Mouse (Mus musculus) heart, adult 11 months (tissue): ENCODE measurements at regions not wholly inside any gene's neighbourhood (a gene's known extent, or its start where the extent isn't known, plus 50 kb on each side); places are given as distances from the start of the nearest gene placed in this dataset.
A peak's percentile ranks its signal among the peaks of the same experiment; 100 is the strongest.

Experiments used
- DNase-seq: peaks from one replicate; pipeline ENCODE4 v3.0.0; 2022

DNA sequence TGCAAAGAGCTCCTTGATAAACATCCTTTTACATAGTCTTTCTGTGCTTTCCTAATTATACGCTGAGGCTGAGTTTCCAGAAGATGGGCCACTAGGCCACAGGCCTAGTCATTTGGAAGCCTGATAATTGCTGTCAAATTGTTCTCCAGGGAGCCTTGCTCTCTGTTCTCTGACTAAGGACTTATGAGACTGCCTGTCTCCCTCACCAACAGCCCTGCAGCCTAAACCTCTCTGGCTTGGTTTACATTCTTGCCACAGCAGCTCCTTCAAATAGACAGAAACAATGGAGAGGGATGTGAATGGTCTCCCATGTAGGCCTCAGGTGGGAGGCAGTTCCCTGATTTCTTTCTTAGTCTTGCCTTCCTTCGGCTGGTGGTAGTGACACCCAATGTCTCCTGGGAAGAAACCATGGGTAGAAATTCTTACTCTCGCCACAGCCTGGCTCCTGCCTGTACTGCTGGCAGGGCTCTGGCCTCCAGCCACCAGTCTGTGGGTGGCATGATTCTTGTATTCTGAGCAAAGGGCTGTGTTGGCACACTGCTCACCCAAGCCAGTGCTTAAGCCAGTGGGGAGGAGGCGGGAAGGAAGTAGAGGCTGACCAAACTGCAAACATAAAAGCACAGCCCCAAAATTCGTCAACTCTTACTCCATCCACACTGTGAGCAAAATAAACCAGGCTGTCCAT lies 176.2 kb upstream of the Marcks start:
- peak; percentile 91 for DNase-seq

DNA sequence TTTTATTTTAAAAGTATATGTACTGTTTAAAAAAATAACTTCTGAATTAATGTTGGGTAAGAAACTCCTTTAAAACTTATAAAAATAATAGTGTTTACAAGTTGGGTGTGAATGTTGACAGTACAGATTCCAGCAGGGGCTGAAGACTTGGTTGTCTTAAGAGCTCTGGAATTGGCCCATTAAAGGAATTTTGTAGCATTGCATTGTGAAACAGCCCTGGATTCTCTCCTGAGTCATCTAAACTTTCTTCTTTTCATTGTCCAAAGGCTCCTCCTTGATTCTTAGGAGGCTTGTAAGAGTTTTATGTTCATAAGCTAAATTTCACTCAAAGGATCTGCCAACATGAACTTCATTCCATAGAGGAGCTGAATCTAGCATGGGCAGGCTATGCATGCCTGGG lies 174.7 kb upstream of the Marcks start:
- no peak for DNase-seq

DNA sequence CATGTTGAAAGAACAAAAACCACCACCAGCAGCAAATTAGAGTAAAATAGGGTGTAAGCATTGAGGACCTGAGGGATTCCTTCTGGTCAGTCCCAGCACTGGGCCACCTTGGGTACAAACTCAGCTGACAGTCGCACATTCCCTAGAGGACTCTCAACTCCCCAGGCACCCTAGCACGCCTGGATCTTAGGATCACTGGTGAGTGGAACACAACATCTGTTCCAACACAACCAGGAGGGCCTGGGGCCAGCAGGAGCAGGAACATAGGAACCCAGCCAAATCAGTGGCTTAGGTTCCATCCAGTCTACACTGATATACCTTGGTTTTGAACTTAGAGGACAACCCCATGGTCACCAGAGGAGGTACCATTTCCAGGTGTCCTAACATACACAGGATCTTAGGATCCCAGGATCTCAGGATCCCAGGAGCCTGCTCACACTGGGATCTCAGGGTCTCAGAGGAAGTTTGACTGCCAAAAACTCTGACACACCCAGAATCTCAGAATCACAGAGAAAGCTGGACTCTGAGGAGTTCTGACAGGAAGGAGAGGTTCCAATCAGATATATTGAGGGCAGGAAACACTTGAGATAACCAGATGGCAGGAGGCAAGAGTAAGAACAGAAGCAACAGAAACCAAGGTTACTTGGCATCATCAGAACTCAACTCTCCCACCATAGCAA lies 171.7 kb upstream of the Marcks start:
- peak; percentile 96 for DNase-seq

DNA sequence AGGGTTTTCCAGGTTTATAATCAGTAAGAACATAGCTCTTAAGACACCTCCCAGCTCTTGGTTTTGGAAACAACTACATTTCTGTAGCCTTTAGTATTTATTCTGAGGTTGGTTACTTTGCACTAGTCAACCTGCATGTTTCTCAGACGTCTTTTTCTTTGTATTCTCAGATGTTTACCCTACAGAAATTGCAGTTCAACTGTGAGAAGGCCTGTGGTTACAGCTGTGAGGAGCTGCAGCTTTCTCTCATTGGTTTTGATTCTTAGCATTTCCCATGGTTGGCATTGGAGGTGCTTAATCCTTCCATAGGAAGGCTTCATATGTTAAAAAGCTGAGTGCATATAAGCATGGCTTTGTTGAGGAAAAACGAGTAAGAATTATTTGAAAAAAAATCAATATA lies 165.9 kb upstream of the Marcks start:
- peak; percentile 21 for DNase-seq

DNA sequence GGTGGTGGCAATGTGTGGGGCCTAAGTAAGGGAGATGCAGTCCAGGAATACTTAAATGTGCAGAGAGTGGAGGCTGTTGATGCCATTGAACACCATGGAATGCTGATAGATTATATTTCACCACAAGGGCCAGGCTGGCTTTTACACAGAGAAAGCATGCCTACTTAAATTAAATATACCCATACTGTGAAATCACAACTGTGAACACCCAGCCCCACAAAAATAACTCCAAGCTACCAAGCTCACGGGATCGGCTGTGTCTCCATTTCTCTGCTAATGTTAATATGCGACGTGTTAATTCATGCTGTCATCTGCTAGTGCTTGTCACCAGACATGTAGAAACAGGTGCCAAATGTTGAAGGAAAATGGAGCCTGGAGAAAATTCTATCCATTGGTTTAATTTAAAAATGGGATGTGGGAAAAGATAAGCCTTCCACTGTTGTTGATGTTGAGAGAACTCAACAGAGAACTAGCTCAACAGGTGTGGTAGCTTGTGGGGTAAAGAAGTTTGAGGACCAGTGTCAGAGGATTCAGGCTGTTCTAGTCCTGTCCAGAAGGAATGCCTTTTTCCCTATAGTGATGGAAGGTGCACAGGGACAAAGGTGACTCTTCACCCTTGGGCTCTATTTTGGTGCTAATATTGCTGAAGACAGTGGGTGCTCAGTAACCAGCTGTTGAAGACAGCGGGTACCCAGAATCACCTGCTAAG lies 161.6 kb upstream of the Marcks start:
- DNase-seq, result peak; percentile 19

DNA sequence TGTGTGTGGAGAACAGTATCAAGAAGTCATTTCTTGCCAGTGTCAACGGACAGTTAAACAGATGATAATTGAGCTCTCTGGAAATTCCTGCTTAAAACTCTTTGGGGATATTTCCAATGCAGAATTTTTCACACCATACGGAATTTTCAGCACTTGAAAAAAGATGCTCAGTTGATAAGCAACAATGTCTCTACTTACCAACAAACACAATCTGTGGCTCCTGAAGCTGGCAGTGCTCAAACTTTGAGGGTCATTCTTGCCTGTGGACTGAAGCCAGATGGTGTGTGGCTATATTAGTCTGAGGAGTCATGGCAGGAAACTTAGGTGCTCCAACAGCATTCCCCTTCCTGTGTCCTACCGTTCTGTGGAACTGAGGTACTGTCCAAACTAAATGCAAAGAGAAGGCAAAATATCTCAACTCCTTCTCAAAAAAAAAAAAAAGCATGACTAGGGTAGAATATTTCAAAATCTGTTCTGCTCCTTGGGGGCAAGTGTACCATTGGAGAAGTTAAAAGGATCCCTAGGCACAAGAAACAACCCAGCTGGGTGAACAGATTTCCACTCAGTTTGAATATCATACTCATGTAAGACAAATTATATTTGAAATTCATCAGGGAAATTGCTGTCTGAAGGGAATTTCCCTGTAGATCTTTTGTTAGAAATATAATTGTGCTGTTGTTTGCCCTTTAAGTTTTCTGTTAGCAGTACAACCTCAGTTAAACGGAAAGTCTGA lies 160.1 kb upstream of the Marcks start:
- DNase-seq, result peak; percentile 43

DNA sequence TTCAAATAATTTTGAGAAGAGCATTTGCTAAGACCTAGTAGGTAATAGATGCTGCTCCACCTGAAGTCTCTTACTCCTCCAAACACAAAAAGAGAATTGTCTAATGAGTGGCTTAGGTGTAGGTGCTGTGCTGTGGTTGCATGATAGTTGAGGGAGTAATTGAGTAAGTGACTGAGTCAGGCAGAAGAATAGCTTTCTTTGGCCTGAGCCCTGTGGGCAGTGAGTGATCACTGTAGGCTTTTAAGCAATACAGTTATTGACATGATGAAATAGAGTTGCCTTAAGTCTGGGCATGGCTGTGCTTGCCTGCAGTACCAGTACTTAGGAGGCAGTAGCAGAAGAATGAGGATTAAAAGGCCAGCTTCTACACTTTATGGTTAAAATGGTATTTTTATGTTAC lies 155.5 kb upstream of the Marcks start:
- DNase-seq, result peak; percentile 39

DNA sequence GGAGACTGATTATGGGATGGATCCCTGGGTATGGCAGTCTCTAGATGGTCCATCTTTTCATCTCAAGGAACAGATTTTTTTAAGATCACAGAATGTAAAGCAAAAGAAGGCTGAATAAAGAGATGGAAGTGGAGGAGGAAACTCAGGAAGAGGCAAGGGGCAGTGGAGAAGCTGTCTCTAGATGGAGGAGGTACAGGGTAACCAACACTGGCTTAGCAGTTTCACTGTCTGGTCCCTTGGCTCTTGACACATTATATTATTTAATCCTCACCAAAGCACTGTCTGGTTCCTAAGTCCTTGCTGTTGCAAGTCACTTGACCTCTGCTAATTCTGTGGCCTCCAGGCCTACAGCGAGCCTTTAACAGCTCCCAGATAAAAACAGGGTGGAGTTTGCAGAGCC lies 154.6 kb upstream of the Marcks start:
- peak; percentile 56 for DNase-seq

DNA sequence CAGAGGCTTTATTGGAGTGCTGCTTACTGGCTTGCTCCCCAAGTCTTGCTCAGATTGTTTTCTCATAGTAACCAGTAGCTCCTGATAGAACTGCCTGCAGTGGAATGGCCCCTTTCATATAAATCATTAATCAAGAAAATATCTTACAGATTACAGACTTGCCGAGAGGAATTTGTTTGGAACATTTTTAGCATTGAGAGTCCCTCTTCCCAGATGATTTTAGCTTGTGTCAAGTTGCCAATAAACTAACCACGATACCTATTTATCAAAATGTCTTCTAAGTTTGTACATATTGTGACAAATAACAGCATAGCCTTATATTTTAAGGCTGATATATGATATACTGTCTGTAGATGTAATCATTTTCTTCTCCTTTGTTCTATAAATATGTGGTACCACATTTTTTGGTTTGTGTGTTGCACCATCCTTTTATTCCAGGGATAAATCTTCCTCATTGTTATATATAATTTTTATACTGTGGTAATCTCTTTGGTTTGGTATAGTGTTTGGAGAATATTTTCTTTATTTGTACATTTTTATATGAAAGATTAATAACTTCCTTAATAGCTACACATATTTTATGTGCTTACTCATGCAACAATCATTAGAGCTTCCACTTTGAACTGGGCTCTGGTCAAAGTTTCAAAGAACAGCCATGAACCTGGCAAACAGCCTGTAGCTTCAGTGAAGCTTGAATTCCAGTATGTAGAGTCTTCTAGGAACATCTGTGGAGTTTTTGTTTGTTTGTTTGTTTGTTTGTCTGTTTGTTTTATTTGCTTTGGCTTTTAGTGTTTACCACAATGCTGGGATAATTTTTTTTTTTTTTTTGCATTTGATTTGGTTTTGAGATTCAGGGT lies 153.1 kb upstream of the Marcks start:
- peak; percentile 15 for DNase-seq

DNA sequence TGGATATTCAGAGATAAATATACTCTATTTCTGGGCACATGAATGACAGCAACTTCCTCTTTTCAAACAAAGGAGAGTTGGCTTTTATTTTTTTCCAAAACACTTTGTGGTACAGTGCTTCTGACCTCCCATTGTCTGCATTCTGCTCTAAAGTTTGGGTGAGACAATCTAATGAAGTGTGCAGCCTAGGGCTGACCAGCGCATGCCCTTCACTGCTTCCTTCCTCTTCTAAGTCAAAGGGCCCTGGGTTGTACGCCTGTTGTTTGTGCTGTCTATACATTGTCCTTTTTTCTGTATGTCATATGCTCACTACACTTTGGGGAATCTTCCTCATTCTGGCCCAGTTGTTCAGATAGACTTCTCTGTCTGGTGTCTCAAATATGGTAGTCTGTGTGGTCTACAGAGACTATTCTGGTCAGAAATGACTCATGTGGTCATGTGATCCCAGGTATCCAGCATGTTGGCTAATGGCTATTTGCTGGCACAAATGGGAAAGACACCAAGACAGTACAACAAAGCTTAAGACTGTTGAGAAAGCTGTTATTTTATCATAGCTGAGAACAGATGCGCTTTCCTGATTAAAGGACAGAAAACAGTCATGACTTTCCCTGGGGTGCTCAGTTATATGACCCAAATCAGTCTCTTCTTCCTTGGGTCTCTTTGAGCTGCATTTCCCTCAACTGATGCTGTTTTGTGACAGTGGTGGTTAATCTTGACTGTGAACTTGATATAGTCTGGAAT lies 151.4 kb upstream of the Marcks start:
- DNase-seq, result peak; percentile 66

DNA sequence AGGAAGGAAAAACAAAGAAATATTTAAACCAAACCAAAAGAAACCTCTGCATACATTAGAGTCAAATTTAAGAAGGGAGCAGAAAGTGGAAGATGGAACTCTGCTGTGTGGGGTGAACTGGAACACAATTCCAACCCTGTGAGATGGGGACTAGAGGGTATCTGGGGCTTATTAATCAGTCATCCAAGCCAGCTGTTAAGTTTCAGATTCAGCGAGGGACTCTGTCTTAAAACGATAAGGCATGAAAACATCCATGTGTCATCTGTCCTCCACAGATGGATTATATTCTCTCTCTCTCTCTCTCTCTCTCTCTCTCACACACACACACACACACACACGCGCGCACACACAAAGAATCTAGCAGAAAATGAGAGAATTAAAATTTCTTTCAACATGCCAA lies 147.6 kb upstream of the Marcks start:
- peak; percentile 65 for DNase-seq

DNA sequence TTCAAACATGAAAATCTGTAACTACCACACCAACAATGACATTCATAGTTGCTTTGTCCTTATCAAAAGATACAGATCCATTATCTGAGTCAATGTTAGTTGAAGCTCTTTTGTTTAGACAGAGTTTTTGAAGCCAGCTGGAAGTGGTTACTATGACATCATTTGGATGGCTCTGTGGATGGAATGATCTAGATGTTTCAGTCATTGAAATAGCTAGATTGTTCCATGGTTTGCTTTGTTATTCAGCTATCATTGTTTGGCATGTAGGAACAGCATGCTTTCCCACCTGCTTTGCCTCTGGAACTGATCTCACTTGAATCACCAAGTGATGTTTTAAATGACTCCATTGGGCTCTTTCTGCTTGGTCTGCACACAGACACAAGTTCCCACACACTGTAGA lies 144.2 kb upstream of the Marcks start:
- peak; percentile 84 for DNase-seq

DNA sequence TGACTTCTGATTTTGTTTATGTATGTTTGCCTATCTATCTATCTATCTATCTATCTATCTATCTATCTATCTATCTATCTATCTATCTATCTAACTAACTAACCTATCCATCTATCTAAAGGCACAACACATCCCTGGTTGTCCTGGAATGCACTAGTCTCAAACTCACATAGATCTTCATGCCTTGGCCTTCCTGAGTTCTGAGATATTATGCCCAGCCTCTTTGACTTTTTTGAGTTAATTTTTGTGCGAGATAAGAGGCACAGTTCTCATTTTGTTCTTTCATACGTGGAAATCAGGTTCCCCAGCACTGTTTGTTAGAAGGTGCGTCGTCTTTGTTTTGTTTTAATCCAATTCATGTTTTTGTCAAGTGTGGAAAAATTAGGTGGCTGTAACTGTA lies 142.1 kb upstream of the Marcks start:
- peak; percentile 15 for DNase-seq

DNA sequence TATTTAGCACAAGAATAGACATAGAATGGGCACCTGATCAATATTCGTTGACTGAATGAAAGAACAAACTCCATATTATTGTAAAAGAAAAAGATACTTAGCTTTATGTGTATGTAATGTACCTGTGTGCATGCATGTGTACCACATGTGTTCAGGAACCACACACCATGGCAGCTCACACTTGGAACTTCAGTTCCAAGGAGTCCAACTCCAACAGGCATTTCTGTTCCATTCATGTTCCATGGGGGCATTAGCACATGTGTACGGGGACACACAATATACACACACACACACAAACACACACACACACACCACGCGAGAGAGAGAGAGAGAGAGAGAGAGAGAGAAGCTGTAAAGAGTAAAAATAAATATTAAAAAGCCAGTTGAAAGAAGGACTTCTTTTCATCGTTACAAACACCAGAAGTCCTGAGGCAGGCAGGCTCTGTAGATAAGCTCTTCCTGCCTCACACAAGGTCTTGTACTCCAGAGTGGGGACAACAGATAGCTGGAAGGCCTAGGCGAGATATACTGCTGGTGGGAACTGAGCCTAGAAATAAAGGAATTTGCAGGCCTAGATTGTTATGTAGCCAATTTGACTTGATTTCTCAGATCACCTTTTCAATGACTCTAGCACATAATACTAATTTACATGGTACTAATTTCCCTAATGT lies 141.6 kb upstream of the Marcks start:
- DNase-seq, result peak; percentile 79

DNA sequence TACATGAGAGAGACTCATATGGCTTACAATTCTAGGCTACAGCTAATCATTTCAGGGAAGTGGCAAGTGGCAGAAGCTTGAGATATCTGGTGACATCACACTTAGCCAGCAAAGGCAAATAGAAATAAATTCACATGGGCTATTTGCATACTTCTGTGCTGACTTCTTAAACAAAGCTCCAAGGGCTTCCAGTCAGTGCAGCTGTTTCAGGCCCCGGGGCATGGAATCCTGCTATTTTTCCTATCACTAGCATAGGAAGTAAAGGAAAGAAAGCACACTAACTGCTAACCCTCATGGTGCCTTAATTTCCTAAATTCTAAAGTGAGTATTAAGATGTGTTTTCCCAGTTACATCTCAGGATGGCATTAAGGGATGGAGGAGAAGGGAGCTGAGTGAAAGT lies 140.6 kb upstream of the Marcks start:
- peak; percentile 68 for DNase-seq

DNA sequence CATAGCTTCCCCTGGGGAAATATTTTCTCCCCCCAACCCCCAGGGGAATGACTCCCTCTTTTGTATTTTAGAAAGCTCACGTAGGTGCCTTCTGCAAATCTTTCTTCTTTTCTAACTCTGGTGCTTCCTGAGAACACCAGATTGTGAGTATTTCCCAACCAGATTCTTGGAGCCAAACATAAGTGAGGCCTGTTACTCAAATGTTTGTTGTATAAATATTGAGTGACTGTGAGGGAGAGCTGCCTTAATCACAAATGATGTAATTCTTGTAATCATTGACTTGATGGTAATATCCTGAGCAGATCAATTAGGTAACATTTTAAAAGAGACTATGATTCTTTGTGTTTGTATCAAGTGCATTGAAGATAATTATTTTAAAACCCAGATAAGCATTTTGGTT lies 137.1 kb upstream of the Marcks start:
- peak; percentile 37 for DNase-seq

DNA sequence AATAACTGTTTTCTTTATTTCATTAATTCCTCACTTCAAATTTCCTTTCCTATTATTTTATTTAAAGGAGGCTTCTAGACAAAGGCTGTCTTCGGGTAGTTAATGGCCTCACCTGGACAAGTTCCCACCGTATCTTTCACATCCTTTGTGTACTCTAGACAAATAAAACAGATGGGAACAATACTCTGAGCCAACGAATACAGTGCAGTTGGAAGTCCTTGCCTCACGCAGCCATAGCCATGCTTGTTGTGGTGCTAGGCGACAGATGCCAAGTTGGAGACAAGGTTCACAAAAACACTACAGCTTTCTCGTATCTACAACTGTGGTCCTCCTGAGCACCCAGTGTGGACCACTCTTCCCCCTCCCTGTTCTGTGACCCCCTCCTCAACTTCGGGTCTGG lies 136.6 kb upstream of the Marcks start:
- peak; percentile 90 for DNase-seq

DNA sequence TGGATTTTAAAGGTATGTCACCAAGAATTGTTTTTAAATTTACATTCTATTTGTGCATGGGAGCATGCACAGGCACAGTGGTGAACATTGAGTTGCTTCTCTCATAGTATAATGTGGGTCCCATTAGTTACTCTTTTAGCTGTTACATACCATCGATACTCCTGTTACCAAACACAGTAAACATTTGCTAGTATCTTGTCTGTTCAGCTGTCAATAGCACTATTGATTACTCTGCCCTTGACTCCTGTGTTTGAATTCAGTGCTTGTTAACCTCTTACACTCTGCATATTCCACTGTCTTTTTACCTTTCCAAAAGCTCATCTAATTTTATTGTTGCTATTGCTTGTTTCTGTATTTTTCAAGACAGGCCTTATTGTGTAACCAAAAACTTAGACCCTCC lies 133.2 kb upstream of the Marcks start:
- peak; percentile 4 for DNase-seq

DNA sequence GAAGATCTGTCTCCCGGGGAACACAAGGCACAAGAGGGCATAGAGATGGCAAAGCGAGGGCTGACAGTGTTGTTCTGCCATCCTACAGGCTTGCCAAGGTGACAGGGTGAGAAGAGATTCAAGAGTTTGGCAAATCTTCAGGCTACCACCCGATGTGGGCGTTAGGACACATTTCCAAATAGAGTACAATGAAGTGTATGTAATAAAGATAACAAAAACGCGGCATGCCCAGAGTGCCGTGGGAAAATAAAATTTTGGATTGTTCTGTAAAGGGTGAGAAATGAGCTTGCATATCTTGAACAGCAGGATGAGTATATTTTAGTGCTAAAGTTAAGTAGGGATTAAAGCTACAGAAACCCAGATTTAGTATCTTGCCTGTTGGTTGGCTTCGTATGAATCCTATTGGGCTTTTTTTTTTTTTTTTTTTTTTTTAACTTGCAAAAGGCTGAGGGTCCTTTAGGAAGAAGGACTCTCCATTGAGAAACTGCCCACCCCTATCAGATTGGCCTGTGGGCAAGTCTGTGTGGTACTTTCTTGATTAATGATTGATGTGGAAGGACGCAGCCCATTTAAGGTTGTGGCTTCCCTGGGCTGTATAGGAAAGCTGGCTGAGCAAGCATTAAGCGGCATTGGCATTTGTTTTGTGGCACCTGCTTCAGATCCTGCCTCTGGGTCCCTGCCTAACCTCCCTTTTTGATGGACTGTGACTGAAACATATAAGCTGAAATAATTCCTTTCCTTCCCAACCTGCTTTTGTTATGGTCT lies 131.7 kb upstream of the Marcks start:
- peak; percentile 5 for DNase-seq

DNA sequence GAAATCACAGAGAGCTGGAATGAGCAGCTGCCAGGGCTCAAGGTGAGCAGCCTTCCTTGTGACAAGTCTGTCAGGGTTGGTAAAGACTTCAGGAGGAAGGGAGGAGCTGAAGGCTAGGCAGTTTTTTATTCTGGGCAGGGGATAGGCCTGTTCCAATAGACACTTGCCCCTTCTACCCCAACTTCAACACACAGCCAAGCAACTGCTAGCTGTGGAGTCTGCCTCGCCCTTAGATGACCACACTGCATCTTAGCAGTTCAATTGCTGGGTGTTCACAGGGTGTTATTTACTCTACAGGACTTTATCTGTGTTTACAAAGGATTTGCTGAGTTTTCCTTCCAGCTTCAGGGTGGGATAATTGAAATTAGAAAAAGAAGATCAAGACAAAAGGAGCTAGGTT lies 128.2 kb upstream of the Marcks start:
- peak; percentile 52 for DNase-seq
